Mouse (Mus musculus) lung, postnatal 0 days (tissue): ENCODE measurements around the gene Abcd4.

Experiments
- CTCF ChIP-seq: IDR thresholded peaks from 2 replicates; pipeline ENCODE4 v1.5.1; 2016; ENCODE audit warnings: antibody characterized with exemption, mild to moderate bottlenecking
- EP300 ChIP-seq: IDR thresholded peaks from 2 replicates; pipeline ENCODE4 v1.6.1; 2016; ENCODE audit warnings: antibody characterized with exemption, mild to moderate bottlenecking, control low read depth

GRCm38 (mm10) chr12:84573094-84573493 lies 44.1 kb downstream of the Abcd4 start:
- TF ChIP-seq CTCF (no peak), EP300 (no peak)
